Mouse (Mus musculus): ENCODE results near the gene Rbm44. TPM values are rescaled to one million over a fixed set of nuclear protein-coding genes. Genes with fewer than 3 reads are reported as not detected.
A peak's percentile ranks its signal among the peaks of the same experiment; 100 is the strongest.

The Rbm44 gene
- total RNA-seq, 2 experiments from 2014 or later: not detected

GRCm38 (mm10) chr1:91179086-91179485 is 34.2 kb downstream of the Rbm44 start:
- DNase-seq (ENCODE audit: low spot score in 2 of 2): peak; percentile 80 to 86

GRCm38 (mm10) chr1:91179533-91180173 is 34.8 kb downstream of the Rbm44 start, which contains the start of gene Ramp1:
TSS of gene Ramp1 (plus strand) at chr1:91179822.
- peak; percentile 53 to 65 for DNase-seq (ENCODE audit: low spot score in 2 of 2)

- DNase-seq (ENCODE audit: low spot score in 2 of 2): no peak
These were observed 35.3 kb downstream of the Rbm44 start for GRCm38 (mm10) chr1:91180174-91180565.

- peak; percentile 17 to 32 for DNase-seq (ENCODE audit: low spot score in 2 of 2)
These were observed 35.8 kb downstream of the Rbm44 start for GRCm38 (mm10) chr1:91180723-91181122.

GRCm38 (mm10) chr1:91181261-91181660 is 36.4 kb downstream of the Rbm44 start:
- peak; percentile 13 to 28 for DNase-seq (ENCODE audit: low spot score in 2 of 2)

GRCm38 (mm10) chr1:91181784-91182450 is 37.0 kb downstream of the Rbm44 start:
- DNase-seq (ENCODE audit: low spot score in 2 of 2): peak; percentile 44 to 47

- peak in 1 of 2 experiments; percentile 4 for DNase-seq (ENCODE audit: low spot score in 2 of 2)
These were observed 38.4 kb downstream of the Rbm44 start for GRCm38 (mm10) chr1:91183305-91183704.

GRCm38 (mm10) chr1:91186677-91187076 is 41.8 kb downstream of the Rbm44 start:
- DNase-seq (ENCODE audit: low spot score in 2 of 2): peak in 1 of 2 experiments; percentile 11

- peak; percentile 4 to 9 for DNase-seq (ENCODE audit: low spot score in 2 of 2)
These were observed 42.4 kb downstream of the Rbm44 start for GRCm38 (mm10) chr1:91187315-91187714.

GRCm38 (mm10) chr1:91187786-91188640 is 43.1 kb downstream of the Rbm44 start:
- peak; percentile 4 to 6 for DNase-seq (ENCODE audit: low spot score in 2 of 2)

- peak in 1 of 2 experiments; percentile 8 for DNase-seq (ENCODE audit: low spot score in 2 of 2)
These were observed 44.1 kb downstream of the Rbm44 start for GRCm38 (mm10) chr1:91188851-91189460.

- DNase-seq (ENCODE audit: low spot score in 2 of 2): peak in 1 of 2 experiments; percentile 3
These were observed 47.3 kb downstream of the Rbm44 start for GRCm38 (mm10) chr1:91192184-91192583.

- no peak for DNase-seq (ENCODE audit: low spot score in 2 of 2)
These were observed 48.4 kb downstream of the Rbm44 start for GRCm38 (mm10) chr1:91193242-91193641.

GRCm38 (mm10) chr1:91193680-91194079 is 48.8 kb downstream of the Rbm44 start:
- no peak for DNase-seq (ENCODE audit: low spot score in 2 of 2)

- DNase-seq (ENCODE audit: low spot score in 2 of 2): peak in 1 of 2 experiments; percentile 34
These were observed 54.9 kb downstream of the Rbm44 start for GRCm38 (mm10) chr1:91199793-91200192.

- no peak for DNase-seq (ENCODE audit: low spot score in 2 of 2)
These were observed 56.2 kb downstream of the Rbm44 start for GRCm38 (mm10) chr1:91201122-91201521.

- DNase-seq (ENCODE audit: low spot score in 2 of 2): no peak
These were observed 59.4 kb downstream of the Rbm44 start for GRCm38 (mm10) chr1:91204221-91204765.

GRCm38 (mm10) chr1:91205651-91206050 is 60.8 kb downstream of the Rbm44 start:
- DNase-seq (ENCODE audit: low spot score in 2 of 2): no peak

- peak in 1 of 2 experiments; percentile 31 for DNase-seq (ENCODE audit: low spot score in 2 of 2)
These were observed 61.4 kb downstream of the Rbm44 start for GRCm38 (mm10) chr1:91206336-91206735.

- peak; percentile 43 to 51 for DNase-seq (ENCODE audit: low spot score in 2 of 2)
These were observed 62.0 kb downstream of the Rbm44 start for GRCm38 (mm10) chr1:91206873-91207272.

Measured in layer of hippocampus, postnatal 10 days (tissue).